Mouse (Mus musculus): Measurements from ENCODE around the gene Bnipl. TPM values are rescaled to one million over a fixed set of nuclear protein-coding genes. Genes with fewer than 3 reads are reported as not detected.

Gene Bnipl
- polyA plus RNA-seq, 1 experiment from 2014 or later, result 16.8 TPM

GRCm38 (mm10) chr3:95195772-95196171, 55.2 kb downstream of the Bnipl start:
- Histone ChIP-seq H3K9me3 (ENCODE audit: control insufficient read depth, low read length) (no peaks in the 10 kb centered on the region), H3K27ac (replicated peaks) (0 out of 2 replicates have a peak overlapping the region, but pooled peaks have one; percentile 18), H3K27me3 (ENCODE audit: control insufficient read depth, insufficient read depth, low read length) (no peaks in the 10 kb centered on the region), H3K36me3 (ENCODE audit: control insufficient read depth, insufficient read depth, low read length) (peaks cover 26% of the 10 kb centered on the region), H3K4me3 (ENCODE audit: low read depth, low read length) (no peak overlapping the region), H3K4me2 (replicated peaks; ENCODE audit: low read depth) (no peak overlapping the region), H3K9ac (ENCODE audit: low read length) (no peak overlapping the region), H3K4me1 (replicated peaks; ENCODE audit: control insufficient read depth, insufficient read depth) (no peaks in the 10 kb centered on the region)
- ATAC-seq (ENCODE audit: low FRiP score, low TSS enrichment) (no peak; the same call in 1 of the 2 replicates), DNase-seq (ENCODE audit: low spot score) (peak; percentile 27)
- no peak for TF ChIP-seq CTCF (IDR thresholded peaks at IDR 0.05; ENCODE audit: low read depth)
- no peak for TF ChIP-seq EP300 (optimal IDR thresholded peaks at IDR 0.05)
- 49% methylated on average over 2 of the region's 2 CpGs for whole genome bisulfite sequencing

DNA sequence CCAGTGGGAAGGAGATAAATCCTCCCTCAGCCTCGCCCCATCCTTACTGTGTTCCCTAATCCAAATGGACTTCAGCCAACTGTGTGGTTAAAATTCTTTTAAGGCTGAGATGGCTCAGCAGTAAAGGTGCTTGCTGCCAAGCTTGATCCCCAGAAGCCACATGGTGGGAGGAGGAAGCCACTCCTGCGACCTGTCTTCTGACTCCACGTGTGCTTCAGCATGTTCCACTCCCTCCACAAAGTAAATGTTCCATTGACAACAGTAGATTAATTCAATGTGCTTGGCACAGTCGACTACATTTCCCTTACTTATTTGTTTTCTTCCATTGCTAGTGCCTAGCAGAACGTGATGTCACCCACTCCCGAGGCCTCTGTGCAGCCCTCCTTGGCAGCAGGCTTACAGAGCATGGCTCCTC, 56.3 kb downstream of the Bnipl start:
- H3K4me3 ChIP-seq (ENCODE audit: low read depth, low read length), result no peak overlapping the region
- no peaks in the 10 kb centered on the region for H3K4me1 ChIP-seq (replicated peaks; ENCODE audit: control insufficient read depth, insufficient read depth)
- no peaks in the 10 kb centered on the region for H3K27me3 ChIP-seq (ENCODE audit: control insufficient read depth, insufficient read depth, low read length)
- 44% methylated on average over 6 of the region's 6 CpGs for WGBS
- H3K9ac ChIP-seq (ENCODE audit: low read length), result no peak overlapping the region
- ATAC-seq (ENCODE audit: low FRiP score, low TSS enrichment), result peak; percentile 62
- H3K36me3 ChIP-seq (ENCODE audit: control insufficient read depth, insufficient read depth, low read length), result peaks cover 25% of the 10 kb centered on the region
- DNase-seq (ENCODE audit: low spot score), result no peak
- no peaks in the 10 kb centered on the region for H3K9me3 ChIP-seq (ENCODE audit: control insufficient read depth, low read length)
- H3K4me2 ChIP-seq (replicated peaks; ENCODE audit: low read depth), result no peak overlapping the region
- TF ChIP-seq CTCF (IDR thresholded peaks at IDR 0.05; ENCODE audit: low read depth) (no peak), EP300 (optimal IDR thresholded peaks at IDR 0.05) (no peak)
- H3K27ac ChIP-seq (replicated peaks), result no peak overlapping the region

Other genes with a start within 250 kb of the Bnipl start
- 8.2 and 10.0 TPM in 2 replicates for gene Zfp687, start 235.7 kb downstream of the Bnipl start, polyA plus RNA-seq (2015; fragmentation: Nextera tagmentation; extraction: Ambion mirVana)
- 171 and 175 TPM in 2 replicates for gene Psmd4, start 208.6 kb downstream of the Bnipl start, polyA plus RNA-seq (2015; fragmentation: Nextera tagmentation; extraction: Ambion mirVana)
- gene Pip5k1a, start 144.3 kb downstream of the Bnipl start, polyA plus RNA-seq (2015; fragmentation: Nextera tagmentation; extraction: Ambion mirVana), result 15.7 and 17.8 TPM in 2 replicates
- 60.8 and 65.9 TPM in 2 replicates for gene Vps72, start 140.2 kb downstream of the Bnipl start, polyA plus RNA-seq (2015; fragmentation: Nextera tagmentation; extraction: Ambion mirVana)
- gene Tmod4, start 126.7 kb downstream of the Bnipl start, polyA plus RNA-seq (2015; fragmentation: Nextera tagmentation; extraction: Ambion mirVana), result 0.70 and 1.0 TPM in 2 replicates
- gene Scnm1, start 117.2 kb downstream of the Bnipl start, polyA plus RNA-seq (2015; fragmentation: Nextera tagmentation; extraction: Ambion mirVana), result 39.5 and 42.9 TPM in 2 replicates
- gene Lysmd1, start 117.1 kb downstream of the Bnipl start, polyA plus RNA-seq (2015; fragmentation: Nextera tagmentation; extraction: Ambion mirVana), result 9.6 and 10.1 TPM in 2 replicates
- 5.0 and 5.3 TPM in 2 replicates for gene Tnfaip8l2, start 108.8 kb downstream of the Bnipl start, polyA plus RNA-seq (2015; fragmentation: Nextera tagmentation; extraction: Ambion mirVana)
- gene Sema6c, start 90.7 kb downstream of the Bnipl start, polyA plus RNA-seq (2015; fragmentation: Nextera tagmentation; extraction: Ambion mirVana), result 1.7 and 2.2 TPM in 2 replicates
- gene Gabpb2, start 33.3 kb downstream of the Bnipl start, polyA plus RNA-seq (2015; fragmentation: Nextera tagmentation; extraction: Ambion mirVana), result 3.3 and 3.4 TPM in 2 replicates
- 88.1 and 99.4 TPM in 2 replicates for gene Cdc42se1, start 22.5 kb downstream of the Bnipl start, polyA plus RNA-seq (2015; fragmentation: Nextera tagmentation; extraction: Ambion mirVana)
- 11.0 and 11.8 TPM in 2 replicates for gene Mllt11, start 19.0 kb downstream of the Bnipl start, polyA plus RNA-seq (2015; fragmentation: Nextera tagmentation; extraction: Ambion mirVana)
- gene Gm128, start 9.6 kb downstream of the Bnipl start, polyA plus RNA-seq (2015; fragmentation: Nextera tagmentation; extraction: Ambion mirVana), result 0.21 and 0.38 TPM in 2 replicates
- gene Mindy1, start 30.2 kb upstream of the Bnipl start, polyA plus RNA-seq (2015; fragmentation: Nextera tagmentation; extraction: Ambion mirVana), result 55.9 and 64.1 TPM in 2 replicates
- gene Prune1, start 30.9 kb upstream of the Bnipl start, polyA plus RNA-seq (2015; fragmentation: Nextera tagmentation; extraction: Ambion mirVana), result 10.1 and 11.7 TPM in 2 replicates
- gene Anxa9, start 56.0 kb upstream of the Bnipl start, polyA plus RNA-seq (2015; fragmentation: Nextera tagmentation; extraction: Ambion mirVana), result 57.2 and 63.1 TPM in 2 replicates
- 75.0 and 80.3 TPM in 2 replicates for gene Cers2, start 63.6 kb upstream of the Bnipl start, polyA plus RNA-seq (2015; fragmentation: Nextera tagmentation; extraction: Ambion mirVana)
- 8.6 and 9.2 TPM in 2 replicates for gene Setdb1, start 106.0 kb upstream of the Bnipl start, polyA plus RNA-seq (2015; fragmentation: Nextera tagmentation; extraction: Ambion mirVana)
- 0.13 and 0.15 TPM in 2 replicates for gene 4930558C23Rik, start 151.6 kb upstream of the Bnipl start, polyA plus RNA-seq (2015; fragmentation: Nextera tagmentation; extraction: Ambion mirVana)
- 14.2 and 15.3 TPM in 2 replicates for gene Arnt, start 183.2 kb upstream of the Bnipl start, polyA plus RNA-seq (2015; fragmentation: Nextera tagmentation; extraction: Ambion mirVana)
- gene Ctsk, start 248.1 kb upstream of the Bnipl start, polyA plus RNA-seq (2015; fragmentation: Nextera tagmentation; extraction: Ambion mirVana), result 16.3 and 18.7 TPM in 2 replicates